ENCODE assay signal across 12 mouse cellular contexts in genomic region chr8:11155579-11156318, GRCm38 (mm10).
A peak's percentile ranks its signal among the peaks of the same experiment; 100 is the strongest.
DNase-seq lines count a peak whose midpoint lies in the region; ATAC-seq lines count a peak whose summit lies in the region.
"Had no signal": no experiment of that assay in that cellular context is flagged by ENCODE, and none has a peak within 500 bp of the region (broad histone marks: within the 10 kb centered on the region; RNA-seq: fewer than 3 reads in every experiment).

No protein-coding gene starts in this region.

- no peak overlapping the region for H3K27ac ChIP-seq in heart, embryonic 15.5 days
- H3K27ac ChIP-seq in heart, embryonic 11.5 days (ENCODE audit: low read depth, low read length): no peak overlapping the region
- H3K27ac ChIP-seq in midbrain, embryonic 10.5 days (replicated peaks): no peak overlapping the region
- H3K27ac ChIP-seq: embryonic facial prominence, embryonic 15.5 days; heart, embryonic 10.5 days; midbrain, embryonic 12.5 days; neural tube, embryonic 13.5 days had no signal

- no peaks in the 10 kb centered on the region for H3K9me3 ChIP-seq in heart, embryonic 15.5 days (replicated peaks)
- H3K9me3 ChIP-seq in heart, embryonic 11.5 days (replicated peaks; ENCODE audit: control insufficient read depth, low read length): no peaks in the 10 kb centered on the region
- H3K9me3 ChIP-seq in midbrain, embryonic 10.5 days (replicated peaks): no peaks in the 10 kb centered on the region
- H3K9me3 ChIP-seq: embryonic facial prominence, embryonic 15.5 days; heart, embryonic 10.5 days; midbrain, embryonic 12.5 days; neural tube, embryonic 13.5 days had no signal

- no peaks in the 10 kb centered on the region for H3K4me1 ChIP-seq in heart, embryonic 15.5 days (replicated peaks)
- no peaks in the 10 kb centered on the region for H3K4me1 ChIP-seq in heart, embryonic 11.5 days (ENCODE audit: control insufficient read depth, insufficient read depth, low read length)
- no peaks in the 10 kb centered on the region for H3K4me1 ChIP-seq in midbrain, embryonic 10.5 days
- H3K4me1 ChIP-seq: embryonic facial prominence, embryonic 15.5 days; heart, embryonic 10.5 days; midbrain, embryonic 12.5 days; neural tube, embryonic 13.5 days had no signal

- no peaks in the 10 kb centered on the region for H3K36me3 ChIP-seq in heart, embryonic 15.5 days
- H3K36me3 ChIP-seq in heart, embryonic 11.5 days (ENCODE audit: control insufficient read depth, insufficient read depth, low read length): no peaks in the 10 kb centered on the region
- no peaks in the 10 kb centered on the region for H3K36me3 ChIP-seq in midbrain, embryonic 10.5 days
- H3K36me3 ChIP-seq: embryonic facial prominence, embryonic 15.5 days; heart, embryonic 10.5 days; midbrain, embryonic 12.5 days; neural tube, embryonic 13.5 days had no signal

- 78% methylated on average over 9 of the region's 9 CpGs for WGBS in heart, embryonic 15.5 days
- WGBS in heart, embryonic 11.5 days (ENCODE audit: insufficient replicate concordance): 85% methylated on average over 9 of the region's 9 CpGs
- WGBS in midbrain, embryonic 10.5 days: 88% methylated on average over 9 of the region's 9 CpGs

- H3K4me2 ChIP-seq in heart, embryonic 15.5 days: no peak overlapping the region
- no peak overlapping the region for H3K4me2 ChIP-seq in heart, embryonic 11.5 days
- H3K4me2 ChIP-seq: embryonic facial prominence, embryonic 15.5 days; liver, embryonic 11.5 days; midbrain, embryonic 12.5 days; neural tube, embryonic 13.5 days had no signal

- H3K4me3 ChIP-seq in heart, embryonic 15.5 days: no peak overlapping the region
- no peak overlapping the region for H3K4me3 ChIP-seq in heart, embryonic 11.5 days (ENCODE audit: low read depth, low read length)
- H3K4me3 ChIP-seq in midbrain, embryonic 10.5 days: no peak overlapping the region
- H3K4me3 ChIP-seq: embryonic facial prominence, embryonic 15.5 days; heart, embryonic 10.5 days; midbrain, embryonic 12.5 days; neural tube, embryonic 13.5 days had no signal

- DNase-seq in urinary bladder, postnatal 36 days (ENCODE audit: low spot score in 2 of 2): peak; percentile 28 to 31
- DNase-seq in urinary bladder, postnatal 4 days (ENCODE audit: low spot score in 2 of 2): no peak
- peak; percentile 52 for DNase-seq in adrenal gland, postnatal 14 days
- DNase-seq in midbrain, embryonic 10.5 days (ENCODE audit: low spot score): no peak
- no peak for DNase-seq in ovary, postnatal 10 days (ENCODE audit: low spot score)

- no peaks in the 10 kb centered on the region for H3K27me3 ChIP-seq in heart, embryonic 15.5 days
- H3K27me3 ChIP-seq in heart, embryonic 11.5 days (ENCODE audit: control insufficient read depth, insufficient read depth, low read length): no peaks in the 10 kb centered on the region
- H3K27me3 ChIP-seq in midbrain, embryonic 10.5 days (ENCODE audit: low read depth, poor library complexity, severe bottlenecking): no peaks in the 10 kb centered on the region
- H3K27me3 ChIP-seq: embryonic facial prominence, embryonic 15.5 days; midbrain, embryonic 12.5 days; neural tube, embryonic 13.5 days had no signal

- H3K9ac ChIP-seq in heart, embryonic 15.5 days: no peak overlapping the region
- no peak overlapping the region for H3K9ac ChIP-seq in heart, embryonic 11.5 days (ENCODE audit: low read depth, low read length)
- H3K9ac ChIP-seq: embryonic facial prominence, embryonic 15.5 days; midbrain, embryonic 12.5 days; neural tube, embryonic 13.5 days had no signal

- ATAC-seq in heart, embryonic 15.5 days (replicated peaks; ENCODE audit: insufficient number of reproducible peaks, insufficient read depth, low FRiP score, low read depth): 0 out of 2 replicates have a peak, but pooled peaks have one; percentile 39
- ATAC-seq in heart, embryonic 11.5 days (replicated peaks; ENCODE audit: insufficient number of reproducible peaks, low FRiP score, low TSS enrichment): no peak

Comparison
In these comparisons a context has a peak if more than half of its experiments do, and no peak if none do; other contexts are left out.
1. DNase-seq: peak in urinary bladder, postnatal 36 days (2 of 2) and adrenal gland, postnatal 14 days (single experiment); none in urinary bladder, postnatal 4 days (0 of 2), midbrain, embryonic 10.5 days (single experiment) and ovary, postnatal 10 days (single experiment).